Mouse (Mus musculus): ENCODE data around the gene Ccdc114.

The Ccdc114 gene

GRCm38 (mm10) chr7:45986893-45987292 lies 63.0 kb downstream of the Ccdc114 start:
- no peak for DNase-seq (ENCODE audit: low spot score in 2 of 2)

DNA sequence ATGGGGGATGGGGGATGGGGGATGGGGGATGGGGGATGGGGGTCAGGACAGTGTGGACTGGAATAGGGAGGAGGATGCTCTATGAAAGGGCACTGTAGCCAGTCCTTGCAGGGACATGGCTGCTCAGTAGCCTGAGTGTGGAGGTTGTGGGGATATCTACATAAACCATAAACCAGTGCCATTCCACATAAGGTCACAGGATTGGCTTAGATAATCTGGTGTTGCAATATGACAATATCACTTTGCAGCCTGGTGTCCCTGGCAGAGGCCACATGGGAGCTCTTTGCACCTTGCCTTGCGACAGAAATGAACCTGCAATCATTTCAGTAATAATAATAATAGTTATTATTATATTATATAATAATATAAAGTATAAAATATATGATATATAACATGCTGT lies 64.5 kb downstream of the Ccdc114 start:
- no peak for DNase-seq (ENCODE audit: low spot score in 2 of 2)

GRCm38 (mm10) chr7:45992470-45992869 lies 68.6 kb downstream of the Ccdc114 start:
- DNase-seq (ENCODE audit: low spot score in 2 of 2) = no peak
